Mouse (Mus musculus) MEL-GATA-1-ER (cell line): ENCODE results near the gene Amd1.

Experiments
- DNase-seq: peaks from one replicate; pipeline ENCODE4 v3.0.0-alpha.2; 2012; ENCODE audit warnings: low read depth; ENCODE audit errors: extremely low read depth

Amd1 gene

DNA sequence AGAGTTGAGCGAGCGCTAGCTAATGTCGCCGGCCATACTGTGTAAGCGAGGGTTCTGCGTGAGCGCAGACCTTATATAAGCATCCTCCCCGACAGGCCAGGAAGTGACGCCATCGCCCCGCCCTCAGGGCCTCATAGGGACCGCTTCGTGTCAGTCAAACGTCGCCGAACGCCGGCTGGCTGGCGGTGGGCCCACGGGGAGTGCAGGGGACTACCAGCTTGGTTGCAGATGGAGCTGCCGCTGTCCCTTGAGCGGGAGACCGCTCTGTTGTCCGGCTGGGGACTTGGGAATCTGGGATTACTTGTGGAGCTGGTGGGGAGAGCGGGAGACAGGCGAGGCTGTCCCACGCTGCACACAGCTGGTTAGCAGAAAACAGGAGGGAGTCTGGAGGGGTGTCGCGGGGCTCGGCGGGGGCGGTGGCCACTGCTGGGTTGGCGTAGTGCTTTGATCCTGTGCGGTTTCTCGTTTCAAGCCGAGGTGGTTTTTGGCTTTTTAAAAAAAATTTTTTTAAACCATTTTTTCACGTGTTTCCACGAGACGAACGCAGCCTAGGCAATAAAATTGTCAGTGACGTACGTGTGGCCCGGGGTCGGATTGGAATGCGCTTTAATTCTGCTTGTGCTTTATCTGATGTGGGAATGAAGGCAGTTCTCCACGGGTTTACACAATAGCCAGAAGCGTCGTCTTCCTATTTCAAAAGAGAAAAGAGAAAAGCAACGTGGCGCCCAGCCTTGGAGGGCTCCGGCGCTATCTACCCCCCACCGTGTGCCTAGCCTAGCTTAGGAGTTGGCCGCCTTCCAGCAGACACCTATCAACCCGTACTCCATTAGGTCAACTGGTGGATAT is at the start of gene Amd1:
Gene Amd1, minus strand, starts transcription at position 47 of the 846 bp plus-strand sequence.
- DNase-seq, result peak; percentile 91

DNA sequence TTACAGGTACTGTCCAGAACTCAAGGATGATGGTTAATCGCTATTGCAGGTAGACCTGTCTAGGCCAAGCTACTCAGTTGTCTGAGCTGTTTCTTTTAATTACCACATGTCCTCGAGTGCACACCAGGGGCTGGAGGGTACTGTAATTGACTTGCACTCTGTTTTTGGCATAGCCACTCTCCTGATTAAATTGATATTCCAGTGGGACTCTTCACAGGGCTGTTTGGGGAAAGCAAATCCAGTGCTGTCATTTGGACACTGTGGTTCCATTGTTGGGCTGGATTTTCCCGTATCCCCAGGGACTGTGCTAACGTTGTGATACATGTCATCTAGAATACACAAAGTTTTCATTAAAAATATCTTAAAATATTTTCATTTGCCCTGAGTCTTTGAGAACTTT is 49.2 kb upstream of the Amd1 start:
- no peak for DNase-seq

DNA sequence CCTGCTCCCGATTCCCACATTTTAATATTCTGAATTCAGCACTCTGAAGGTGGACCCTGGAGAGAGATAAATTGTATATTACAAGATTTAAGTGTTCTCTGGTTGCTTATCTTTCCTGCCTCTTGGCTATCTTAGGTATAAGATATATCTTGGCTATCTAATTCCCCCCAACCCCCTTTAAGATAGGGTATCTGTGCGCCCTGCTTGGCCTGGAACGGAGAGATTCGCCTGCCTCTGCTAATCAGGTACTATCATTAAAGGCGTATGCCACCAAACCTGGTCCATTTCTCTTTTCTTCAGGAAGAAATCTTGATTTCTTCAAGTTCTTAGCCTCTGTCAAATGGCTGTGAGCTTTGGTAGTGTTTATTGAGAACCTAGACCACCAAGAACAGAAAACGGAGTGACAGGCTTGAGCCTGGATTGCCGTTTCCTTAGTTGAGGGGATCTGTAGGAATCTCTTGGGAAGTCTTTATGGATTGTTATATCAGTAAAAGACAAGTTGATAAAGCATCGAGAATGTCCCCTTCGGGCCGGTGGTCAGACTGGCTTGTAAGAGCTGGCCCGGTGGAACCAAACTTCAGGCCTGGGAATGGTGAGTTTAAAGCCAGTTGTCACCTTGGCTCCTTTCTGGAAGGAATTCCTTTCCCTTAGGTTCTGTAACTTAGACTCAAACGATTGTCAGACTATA is 48.4 kb upstream of the Amd1 start:
- no peak for DNase-seq

DNA sequence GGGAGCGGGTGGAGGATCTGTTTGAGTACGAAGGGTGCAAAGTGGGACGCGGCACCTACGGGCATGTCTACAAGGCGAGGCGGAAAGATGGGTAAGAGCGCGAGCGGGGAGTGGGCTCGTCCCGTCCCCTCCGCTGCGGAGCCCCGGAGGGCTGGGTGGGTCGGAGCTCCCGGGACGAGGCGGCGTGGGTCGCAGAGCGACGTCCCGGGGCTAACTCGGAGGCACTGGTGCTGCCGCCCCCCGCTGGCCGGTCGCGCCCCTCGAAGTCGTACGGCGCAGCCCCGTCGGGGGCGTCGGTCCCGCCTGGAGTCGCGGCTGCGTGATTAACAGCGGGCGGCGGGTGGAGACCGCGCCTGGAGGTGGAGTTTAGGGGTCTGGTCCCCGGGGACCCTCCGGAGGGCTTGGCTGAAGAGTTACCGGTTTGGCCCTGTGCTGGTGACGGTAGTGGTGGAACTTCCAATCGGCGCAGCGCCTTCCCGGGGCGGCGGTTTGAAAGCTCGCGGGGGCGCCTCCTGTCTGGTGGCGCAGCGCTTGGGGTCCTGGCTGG is 47.7 kb upstream of the Amd1 start:
- DNase-seq, result no peak

DNA sequence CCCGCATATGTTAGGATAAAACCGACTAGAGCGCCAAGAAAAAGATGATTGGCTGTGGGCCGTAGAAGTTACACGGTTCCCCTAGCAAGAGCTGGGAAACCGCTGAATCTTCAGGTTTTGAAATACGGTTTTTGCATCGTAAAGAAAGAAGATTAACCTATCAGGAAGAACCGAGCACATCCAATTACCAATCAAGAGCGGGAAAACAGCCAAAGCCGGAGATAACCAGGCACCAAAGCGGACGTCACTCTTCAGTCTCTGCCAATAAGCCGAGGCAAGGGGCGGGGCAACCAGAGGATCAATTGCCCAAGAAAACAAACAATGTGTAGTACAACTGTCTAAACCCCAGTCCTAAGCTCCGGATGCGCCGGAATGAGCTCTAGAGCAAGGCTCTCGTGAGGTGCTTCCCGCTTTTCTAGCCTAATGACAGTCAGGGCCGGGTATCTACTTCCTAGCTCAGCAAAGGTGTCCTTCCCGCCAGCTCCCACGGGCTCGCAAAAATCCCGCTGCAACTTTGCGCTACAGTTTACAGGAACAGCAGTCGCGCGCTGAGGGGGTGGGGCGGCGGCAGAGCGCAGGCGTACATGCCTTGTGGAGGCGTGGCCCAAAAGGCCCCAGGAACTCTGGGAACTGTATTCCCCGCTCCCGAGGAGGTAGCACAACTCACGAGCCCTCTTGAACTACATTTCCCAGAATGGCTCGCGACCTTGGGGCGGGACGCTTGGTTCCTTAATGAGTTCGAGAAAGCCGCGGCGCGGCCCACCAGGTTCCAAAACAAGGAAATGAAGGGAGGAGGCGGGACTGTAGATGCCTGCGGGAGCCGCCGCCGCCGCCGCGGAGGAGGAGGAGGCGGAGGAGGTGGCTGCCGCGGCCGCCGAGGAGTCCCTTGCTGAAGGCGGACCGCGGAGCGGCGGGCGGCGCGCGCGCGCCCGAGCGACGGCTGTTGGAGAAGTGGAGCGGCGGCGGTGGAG is 46.9 kb upstream of the Amd1 start:
- DNase-seq, result peak; percentile 99

DNA sequence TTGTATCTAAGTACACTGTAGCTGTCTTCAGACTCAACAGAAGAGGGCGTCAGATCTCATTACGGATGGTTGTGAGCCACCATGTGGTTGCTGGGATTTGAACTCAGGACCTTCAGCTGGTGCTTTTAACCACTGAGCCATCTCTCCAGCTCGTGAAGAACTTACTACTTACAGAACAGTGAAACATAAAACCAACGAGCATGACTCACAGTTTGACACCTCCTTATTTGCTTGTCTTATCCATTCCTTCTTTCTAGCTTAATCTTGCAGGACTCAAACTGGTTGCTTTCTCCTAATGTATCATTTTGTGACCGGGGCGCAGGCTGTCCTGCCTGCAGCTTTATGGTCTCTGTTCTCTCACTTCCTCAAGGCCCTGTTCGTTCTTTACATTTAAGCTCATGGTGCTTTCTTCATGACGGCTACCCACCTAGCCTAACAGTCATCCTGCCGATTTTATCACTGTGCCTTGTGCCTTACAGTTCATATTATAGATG is 45.5 kb upstream of the Amd1 start:
- peak; percentile 70 for DNase-seq

DNA sequence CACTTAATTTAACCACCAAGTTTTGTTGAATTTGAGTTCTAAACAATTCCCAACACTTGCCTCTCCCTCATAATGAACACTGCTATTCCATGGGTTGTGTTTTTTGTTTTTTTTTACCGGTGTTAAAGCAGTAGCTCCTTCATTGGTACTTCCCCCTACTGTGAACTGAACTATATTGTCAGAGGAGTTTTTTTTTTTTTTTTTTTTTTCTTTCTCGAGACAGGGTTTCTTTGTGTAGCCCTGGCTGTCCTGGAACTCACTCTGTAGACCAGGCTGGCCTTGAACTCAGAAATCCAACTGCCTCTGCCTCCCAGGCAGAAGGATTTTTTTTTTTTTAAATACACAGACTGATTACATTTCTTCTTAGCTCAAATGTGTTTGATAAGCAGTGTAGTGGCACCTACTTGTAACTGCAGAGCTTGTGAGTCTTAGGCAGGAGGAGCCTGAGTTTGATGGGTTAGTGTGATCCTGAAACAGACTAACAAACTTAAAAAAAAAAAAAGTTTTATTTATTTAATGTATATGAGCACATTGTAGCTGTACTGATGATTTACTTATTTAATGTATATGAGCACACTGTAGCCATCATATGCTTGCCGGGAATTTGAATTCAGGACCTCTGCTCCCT is 44.9 kb upstream of the Amd1 start:
- DNase-seq, result no peak

DNA sequence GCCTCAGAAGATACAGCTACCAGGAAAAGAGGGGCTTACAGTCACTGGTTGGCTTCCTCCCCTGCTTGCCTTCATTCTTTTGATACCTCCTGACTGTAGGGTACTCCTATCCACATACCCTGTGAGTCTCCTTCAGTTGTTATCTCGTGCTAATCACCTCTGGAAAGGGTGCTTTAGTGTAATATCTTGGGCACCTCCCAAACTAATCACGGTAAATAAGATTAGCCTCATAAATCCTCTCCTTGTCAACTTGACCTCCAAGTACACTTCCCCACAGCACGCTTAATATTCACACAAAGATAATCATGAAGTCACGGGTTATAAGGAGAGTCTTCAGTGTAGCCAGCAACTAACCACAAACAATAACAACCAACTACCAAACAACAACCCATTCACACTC is 40.0 kb upstream of the Amd1 start:
- DNase-seq, result no peak

DNA sequence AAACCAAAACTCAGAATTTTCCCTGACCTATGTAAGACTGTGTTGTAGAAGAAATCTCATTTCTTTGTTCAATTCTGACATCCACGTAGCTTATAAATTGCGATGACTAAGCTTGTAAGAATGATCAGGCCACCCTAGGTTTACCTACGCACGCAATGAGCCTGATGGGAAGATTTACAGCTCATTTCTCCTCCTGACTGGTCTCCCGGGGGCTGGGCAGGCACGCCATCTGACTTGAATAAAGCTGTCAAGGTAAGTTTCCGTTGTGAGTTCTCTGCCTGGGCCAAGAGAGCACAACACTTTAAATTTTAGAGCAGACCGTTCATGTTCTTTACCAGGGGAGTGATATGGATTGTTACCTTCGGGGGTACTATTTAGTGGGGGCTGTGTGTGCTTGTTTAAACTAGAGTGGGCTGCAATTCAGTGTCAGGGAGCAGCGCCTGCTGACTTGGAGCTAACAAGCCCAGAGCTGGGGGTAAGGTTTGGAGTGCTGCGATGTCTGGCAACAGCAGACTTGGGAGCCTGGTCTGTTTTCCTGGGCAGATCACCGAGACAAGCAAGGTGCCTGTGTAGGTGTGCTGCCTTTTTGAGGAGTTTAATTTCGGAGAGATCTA is 37.5 kb upstream of the Amd1 start, which contains the start of gene Cdk19:
Gene Cdk19, plus strand, starts transcription at position 214 of the 614 bp plus-strand sequence.
- no peak for DNase-seq

DNA sequence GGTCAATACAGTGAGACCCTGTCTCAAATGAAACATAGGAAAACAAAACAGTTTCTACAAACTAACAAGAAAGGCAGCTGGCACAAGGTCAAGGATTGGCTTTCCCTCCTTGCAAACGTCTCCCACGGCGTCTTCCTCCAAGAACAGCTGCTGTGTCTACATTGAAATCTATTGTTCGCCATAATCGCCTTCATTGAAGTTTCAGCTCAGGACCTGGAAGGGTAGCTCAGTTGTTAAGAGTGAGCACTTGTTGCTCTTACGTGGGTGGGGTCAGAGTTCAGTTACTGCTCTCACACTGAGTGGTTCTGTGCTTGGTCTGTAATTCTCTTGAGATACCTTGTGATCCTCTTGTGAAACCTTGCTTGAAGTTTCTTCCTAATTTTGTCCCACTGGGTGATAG is 30.9 kb upstream of the Amd1 start:
- DNase-seq, result no peak

DNA sequence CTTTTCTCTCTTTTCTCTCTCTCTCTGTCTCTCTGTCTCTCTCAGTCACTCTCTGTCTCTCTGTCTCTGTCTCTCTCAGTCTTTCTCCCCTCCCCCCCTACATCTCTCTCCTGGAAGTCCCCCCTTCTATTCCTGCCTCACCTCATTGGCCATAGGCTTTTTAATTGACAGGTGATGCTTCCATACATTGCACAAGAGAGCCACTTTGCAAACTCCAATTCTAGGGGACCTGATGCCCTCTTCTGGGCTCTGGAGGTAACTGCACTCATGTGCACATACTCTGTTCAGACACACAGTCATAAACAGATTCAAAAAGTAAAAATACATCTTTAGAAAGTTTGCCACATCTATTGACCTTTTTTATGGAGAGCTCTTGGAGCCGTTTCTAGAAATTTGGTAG is 28.3 kb upstream of the Amd1 start:
- no peak for DNase-seq

DNA sequence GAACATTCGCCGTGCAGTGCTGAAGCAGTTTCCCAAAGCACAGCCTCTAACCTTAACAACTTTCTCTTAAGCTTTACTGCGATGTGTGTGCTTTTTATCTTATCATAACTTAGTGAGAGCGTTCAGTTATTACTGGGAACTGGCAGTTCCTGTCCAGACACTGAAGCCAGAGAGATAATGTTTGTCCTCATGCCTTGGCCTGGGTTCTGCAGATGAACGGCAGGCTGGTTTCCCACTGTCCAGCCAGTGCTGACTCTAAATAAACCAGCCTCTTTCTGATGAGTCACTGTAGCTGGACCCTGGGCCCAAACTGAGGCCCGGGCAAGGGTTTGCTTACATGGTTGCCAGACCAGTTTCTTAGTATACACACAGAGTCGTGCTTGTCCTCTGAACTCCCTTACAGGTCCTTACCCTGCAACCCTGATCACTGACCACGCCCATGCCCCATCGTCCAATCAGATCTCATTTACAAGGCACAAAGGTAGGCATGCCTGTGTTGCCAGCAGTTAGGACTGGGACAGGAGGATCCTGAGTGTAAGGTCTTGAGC is 26.1 kb upstream of the Amd1 start:
- DNase-seq, result peak; percentile 70

DNA sequence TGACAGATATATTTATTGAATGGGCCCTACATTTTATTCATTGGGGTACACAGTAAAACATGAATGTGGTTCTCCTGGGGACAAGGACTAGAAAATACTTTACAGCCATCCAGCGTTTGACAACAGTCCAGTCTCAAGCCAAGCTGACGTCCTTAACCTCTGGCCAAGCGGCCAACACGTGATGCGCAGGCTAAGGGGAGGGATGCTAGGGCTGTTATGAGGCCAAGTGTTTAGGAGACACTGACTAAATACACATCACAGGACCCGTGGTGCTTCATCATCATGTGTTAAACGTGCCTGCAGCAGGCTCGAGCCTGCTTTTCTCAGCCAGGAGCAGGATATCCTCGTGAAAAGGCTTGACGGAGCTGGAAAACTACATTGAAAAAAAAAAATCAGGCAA is 18.3 kb upstream of the Amd1 start:
- DNase-seq, result no peak

DNA sequence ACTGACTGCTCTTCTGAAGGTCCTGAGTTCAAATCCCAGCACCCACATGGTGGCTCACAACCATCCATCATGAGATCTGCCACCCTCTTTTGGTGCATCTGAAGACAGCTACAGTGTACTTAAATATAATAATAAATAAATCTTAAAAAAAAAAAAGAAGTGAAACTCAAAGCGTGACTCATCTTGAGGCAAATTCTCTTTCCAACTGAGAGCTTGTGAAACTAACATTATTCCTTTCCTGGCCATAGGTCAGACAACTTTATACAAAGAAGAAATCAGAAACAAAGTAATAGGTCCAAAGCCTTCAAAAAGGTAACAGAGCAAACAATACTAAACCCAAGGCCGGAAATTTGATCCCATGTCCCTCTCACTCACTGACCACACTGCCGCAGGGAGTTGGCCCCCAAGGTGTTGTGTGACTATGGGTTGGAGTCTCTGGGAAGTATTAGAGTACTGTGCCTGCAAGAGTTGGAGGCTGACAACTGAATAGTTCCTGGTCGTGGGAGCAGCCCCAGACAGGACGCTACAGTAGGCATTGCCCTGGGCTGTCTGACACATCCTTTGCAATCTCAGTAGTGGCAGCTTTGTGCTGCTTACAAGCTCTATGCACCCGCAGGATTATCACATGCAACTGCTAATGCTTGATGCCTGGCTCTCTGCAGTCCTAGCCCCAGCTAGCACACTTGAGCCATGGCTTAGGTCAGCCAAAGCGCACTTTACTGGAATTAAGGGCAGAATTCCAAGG is 15.0 kb upstream of the Amd1 start:
- no peak for DNase-seq

DNA sequence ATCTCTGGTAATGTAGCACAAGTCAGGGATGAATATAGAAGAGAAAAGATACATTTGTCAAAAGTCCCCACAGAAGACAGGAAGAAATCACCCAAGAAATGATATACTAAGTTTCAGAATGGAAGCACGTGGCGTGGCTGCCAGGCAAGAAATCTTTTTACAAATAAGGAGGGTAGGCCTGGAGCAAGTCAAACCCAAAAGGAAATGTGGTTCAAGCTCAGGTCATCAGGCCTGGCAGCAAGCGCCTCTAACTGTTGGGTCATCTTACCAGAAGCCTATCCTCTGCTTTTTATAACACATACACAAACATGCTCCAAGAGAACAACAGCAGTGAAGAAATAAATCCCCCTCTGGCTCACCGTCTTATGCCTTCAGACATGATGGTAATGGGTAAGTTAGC is 10.8 kb upstream of the Amd1 start:
- no peak for DNase-seq

DNA sequence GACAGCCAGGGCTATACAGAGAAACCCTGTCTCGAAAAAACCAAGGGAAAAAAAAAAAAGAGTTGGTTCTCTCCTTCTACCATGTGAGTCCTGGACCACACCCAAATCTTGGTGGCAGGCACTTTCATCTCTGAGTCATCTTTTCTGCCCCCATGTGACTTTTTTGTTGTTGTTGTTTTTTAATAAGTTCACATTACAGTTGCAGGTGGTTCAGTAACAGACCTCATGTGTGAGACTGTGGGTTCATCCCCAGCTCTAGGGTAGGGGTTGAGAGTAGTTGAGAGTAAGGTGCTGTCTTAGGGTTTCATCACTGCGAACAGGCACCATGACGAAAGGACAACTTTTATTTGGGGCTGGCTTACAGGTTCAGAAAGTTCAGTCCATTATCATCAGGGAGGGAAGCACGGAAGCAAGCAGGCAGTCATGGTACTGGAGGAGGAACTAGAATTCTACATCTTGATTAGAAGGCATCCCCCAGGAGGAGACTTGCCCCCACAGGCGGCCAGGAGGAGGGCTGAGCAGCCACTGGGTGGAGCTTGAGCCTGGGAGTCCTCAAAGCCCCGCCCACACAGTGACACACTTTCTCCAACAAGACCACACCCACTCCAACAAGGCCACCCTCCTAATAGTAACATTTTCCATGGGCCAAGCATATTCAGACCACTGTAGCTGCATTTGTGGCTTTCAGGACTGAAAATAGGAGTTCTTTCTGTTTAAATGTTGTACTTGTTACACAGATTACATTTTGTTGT is 8.1 kb upstream of the Amd1 start:
- peak; percentile 89 for DNase-seq

DNA sequence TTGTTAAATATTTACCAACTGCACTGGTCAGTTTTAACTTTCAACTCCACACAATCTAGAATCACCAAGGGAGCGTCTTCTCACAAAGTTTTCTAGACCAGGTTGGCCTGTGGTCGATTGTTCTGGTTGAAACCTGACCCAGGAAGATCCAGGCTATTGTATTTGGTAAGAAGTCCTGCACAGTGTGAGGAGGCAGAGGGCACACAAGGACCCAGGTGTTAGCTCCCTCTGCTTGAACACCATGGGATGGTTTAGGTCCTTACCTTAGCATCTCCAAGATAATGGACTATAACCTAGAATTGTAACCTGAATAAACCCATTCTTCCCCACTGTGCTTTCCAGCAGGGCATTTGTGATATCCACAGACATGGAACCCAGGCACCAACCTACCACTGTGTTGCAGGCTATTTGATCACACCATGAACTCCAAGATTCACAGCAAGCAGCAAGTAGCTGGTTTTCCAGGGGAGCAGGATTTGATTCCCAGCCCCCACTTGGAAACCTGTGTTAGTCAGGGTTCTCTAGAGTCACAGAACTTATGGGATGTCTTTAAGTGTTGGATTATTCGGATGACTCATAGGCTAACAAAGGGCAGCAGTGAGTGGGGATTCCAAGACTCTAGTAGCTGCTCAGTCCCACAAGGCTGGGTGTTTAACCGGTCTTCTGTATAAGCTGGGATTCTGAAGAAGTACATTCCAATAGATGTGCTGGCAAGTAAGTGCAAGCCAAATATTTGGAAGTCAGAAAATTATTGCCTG is 6.0 kb upstream of the Amd1 start:
- no peak for DNase-seq

DNA sequence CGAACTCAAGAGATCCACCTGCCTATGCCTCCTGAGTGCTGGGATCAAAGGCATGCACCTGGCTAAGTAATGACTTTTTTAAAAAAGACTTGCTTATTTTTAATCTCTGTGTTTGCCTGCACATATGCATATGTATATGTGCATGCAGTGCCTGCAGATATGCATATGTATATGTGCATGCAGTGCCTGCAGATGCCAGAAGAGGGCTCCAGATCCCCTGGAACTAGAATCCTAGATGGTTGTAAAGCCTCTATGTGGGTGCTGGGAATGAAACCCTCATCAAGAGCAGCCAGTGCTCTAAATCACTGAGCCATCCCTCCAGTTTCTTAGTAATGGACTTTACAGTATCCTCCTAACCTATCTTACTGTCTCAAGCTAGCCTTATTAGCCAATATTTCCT is 4.0 kb upstream of the Amd1 start:
- DNase-seq, result no peak
